Mouse (Mus musculus) ES-CJ7 (cell line): ENCODE measurements at regions not wholly inside any gene's neighbourhood (a gene's known extent, or its start where the extent isn't known, plus 50 kb on each side); places are given as distances from the start of the nearest gene placed in this dataset.
A peak's percentile ranks its signal among the peaks of the same experiment; 100 is the strongest.

Experiments
- DNase-seq: peaks from one replicate; pipeline ENCODE4 v3.0.0; 2011; ENCODE audit warnings: low read depth, low spot score

- DNase-seq = no peak
These were observed 639.4 kb upstream of the Adam5 start for GRCm38 (mm10) chr8:25463532-25463931.

- peak; percentile 64 for DNase-seq
These were observed 638.3 kb upstream of the Adam5 start for GRCm38 (mm10) chr8:25462492-25462891.

- DNase-seq = no peak
These were observed 631.5 kb upstream of the Adam5 start for GRCm38 (mm10) chr8:25455644-25456043.

GRCm38 (mm10) chr8:25454972-25455371, 630.8 kb upstream of the Adam5 start:
- DNase-seq = peak; percentile 88

- no peak for DNase-seq
These were observed 629.7 kb upstream of the Adam5 start for GRCm38 (mm10) chr8:25453826-25454225.

GRCm38 (mm10) chr8:25450544-25450943, 626.4 kb upstream of the Adam5 start:
- DNase-seq = no peak

- no peak for DNase-seq
These were observed 625.4 kb upstream of the Adam5 start for GRCm38 (mm10) chr8:25449590-25449989.

GRCm38 (mm10) chr8:25447900-25448299, 623.7 kb upstream of the Adam5 start:
- DNase-seq = no peak

- no peak for DNase-seq
These were observed 621.8 kb upstream of the Adam5 start for GRCm38 (mm10) chr8:25445968-25446367.

GRCm38 (mm10) chr8:25445054-25445453, 620.9 kb upstream of the Adam5 start:
- DNase-seq = no peak

- no peak for DNase-seq
These were observed 619.4 kb upstream of the Adam5 start for GRCm38 (mm10) chr8:25443552-25443951.

GRCm38 (mm10) chr8:25441057-25441441, 616.9 kb upstream of the Adam5 start:
- DNase-seq = no peak

- no peak for DNase-seq
These were observed 616.4 kb upstream of the Adam5 start for GRCm38 (mm10) chr8:25440391-25441056.

- no peak for DNase-seq
These were observed 615.8 kb upstream of the Adam5 start for GRCm38 (mm10) chr8:25439971-25440370.

GRCm38 (mm10) chr8:25438021-25438620, 614.0 kb upstream of the Adam5 start:
- peak; percentile 78 for DNase-seq

- peak; percentile 77 for DNase-seq
These were observed 613.0 kb upstream of the Adam5 start for GRCm38 (mm10) chr8:25437178-25437577.

- DNase-seq = no peak
These were observed 606.4 kb upstream of the Adam5 start for GRCm38 (mm10) chr8:25430552-25430951.

GRCm38 (mm10) chr8:25429846-25430482, 605.8 kb upstream of the Adam5 start:
- peak; percentile 28 for DNase-seq

GRCm38 (mm10) chr8:25428761-25429160, 604.6 kb upstream of the Adam5 start:
- DNase-seq = no peak

GRCm38 (mm10) chr8:25426207-25426606, 602.0 kb upstream of the Adam5 start:
- DNase-seq = no peak

- no peak for DNase-seq
These were observed 597.3 kb upstream of the Adam5 start for GRCm38 (mm10) chr8:25421478-25421877.

GRCm38 (mm10) chr8:25410536-25410935, 586.4 kb upstream of the Adam5 start:
- DNase-seq = no peak

- DNase-seq = no peak
These were observed 583.7 kb upstream of the Adam5 start for GRCm38 (mm10) chr8:25407862-25408261.
